Mouse (Mus musculus): ENCODE measurements around the gene Cpd.

The Cpd gene

DNA sequence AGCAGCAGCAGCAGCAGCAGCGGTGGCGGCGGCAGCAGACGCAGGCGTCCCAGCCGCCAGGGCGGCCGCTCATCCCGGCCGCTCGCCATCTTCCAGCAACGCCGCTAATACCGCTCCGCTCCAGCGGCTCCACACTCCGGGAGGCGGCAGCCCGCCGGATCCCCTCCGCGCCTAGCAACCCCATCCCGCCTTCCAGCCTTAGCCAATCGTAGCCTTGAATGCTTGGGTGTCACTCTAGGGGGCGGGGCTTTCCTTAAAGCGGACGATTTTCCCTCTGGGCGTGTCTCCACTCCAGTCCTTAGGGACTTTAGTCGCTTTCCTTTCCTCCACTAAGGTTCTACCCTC is at the start of gene Cpd:
Gene Cpd, minus strand, starts transcription at position 141 of the 345 bp plus-strand sequence.
- peak; percentile 98 for DNase-seq

DNA sequence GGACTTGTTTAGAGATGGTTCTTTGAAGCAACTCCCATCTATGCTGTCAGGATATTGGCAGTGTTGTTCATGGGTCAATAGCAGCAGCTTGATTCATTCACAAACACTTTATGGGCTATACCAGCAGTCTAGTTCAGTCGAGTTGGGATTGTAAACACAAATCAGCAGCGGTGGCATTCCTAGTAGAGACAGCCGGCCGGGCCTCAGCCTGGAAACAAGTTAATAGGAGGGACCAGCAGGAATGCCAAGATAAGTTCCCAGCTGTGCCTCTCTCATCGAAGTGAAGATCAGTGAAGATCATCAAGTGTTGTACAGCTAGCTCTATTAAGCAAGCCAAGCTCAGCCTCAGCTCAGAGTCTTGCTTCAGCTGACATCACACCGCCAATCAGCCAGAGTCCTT is 49.5 kb upstream of the Cpd start:
- DNase-seq, result no peak

DNA sequence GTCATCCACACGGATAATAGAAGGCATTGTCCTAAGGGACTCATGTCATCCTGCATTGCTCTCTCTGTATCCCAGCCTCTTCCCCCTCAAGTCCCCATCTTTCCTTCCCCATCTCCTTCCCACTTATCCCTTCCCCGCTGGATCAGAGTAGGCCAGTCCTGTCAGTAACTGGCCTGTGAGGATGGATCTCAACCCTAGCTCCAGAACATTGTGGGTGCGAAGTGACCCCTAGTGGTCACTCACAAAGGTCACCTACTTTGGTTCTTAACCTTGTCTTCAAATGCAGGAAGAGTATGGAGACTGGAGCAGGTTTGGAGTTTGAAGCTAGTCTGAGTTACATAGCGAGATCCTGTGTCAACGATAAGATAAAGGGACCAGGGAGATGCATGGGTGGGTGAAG is 47.4 kb upstream of the Cpd start:
- peak; percentile 82 for DNase-seq

DNA sequence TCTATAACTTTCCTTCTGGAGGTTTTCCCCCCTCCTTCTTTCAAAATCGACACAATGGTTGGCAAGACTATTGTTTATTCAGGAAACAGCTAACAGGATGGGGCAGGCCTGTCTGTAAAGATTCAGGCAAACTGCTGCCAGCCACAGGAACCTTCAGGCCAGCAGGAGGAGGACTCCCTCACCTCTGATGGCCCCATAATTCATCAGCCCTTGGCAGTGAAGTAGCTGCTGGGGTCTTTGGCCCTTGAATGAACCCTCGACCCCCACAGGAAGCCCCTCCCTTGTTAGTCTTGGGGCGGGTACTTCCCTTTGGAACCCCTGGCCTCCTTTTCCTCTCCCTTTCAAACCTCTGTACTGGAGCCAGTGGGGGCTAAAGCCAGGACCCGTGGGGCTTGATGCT is 46.8 kb upstream of the Cpd start:
- DNase-seq, result no peak

DNA sequence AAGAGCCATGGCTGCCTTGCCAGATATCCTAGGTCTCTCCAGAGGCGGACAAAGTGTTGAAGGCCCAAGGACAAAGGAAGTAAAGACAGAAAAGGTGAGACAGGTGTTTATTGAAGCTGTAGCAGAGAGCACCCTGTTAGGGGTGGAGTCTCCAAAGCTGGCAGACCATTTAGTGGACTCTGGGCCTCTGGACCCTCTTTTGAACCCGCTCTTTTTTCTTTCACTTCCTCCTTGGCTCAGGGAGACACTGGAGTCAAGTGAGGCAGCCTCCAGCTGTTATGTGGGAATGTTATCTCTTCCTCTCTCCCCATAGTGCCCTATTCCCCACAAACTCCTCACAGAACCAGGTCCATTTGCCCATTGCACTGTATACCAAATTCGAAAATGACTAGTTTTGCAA is 46.2 kb upstream of the Cpd start:
- no peak for DNase-seq

DNA sequence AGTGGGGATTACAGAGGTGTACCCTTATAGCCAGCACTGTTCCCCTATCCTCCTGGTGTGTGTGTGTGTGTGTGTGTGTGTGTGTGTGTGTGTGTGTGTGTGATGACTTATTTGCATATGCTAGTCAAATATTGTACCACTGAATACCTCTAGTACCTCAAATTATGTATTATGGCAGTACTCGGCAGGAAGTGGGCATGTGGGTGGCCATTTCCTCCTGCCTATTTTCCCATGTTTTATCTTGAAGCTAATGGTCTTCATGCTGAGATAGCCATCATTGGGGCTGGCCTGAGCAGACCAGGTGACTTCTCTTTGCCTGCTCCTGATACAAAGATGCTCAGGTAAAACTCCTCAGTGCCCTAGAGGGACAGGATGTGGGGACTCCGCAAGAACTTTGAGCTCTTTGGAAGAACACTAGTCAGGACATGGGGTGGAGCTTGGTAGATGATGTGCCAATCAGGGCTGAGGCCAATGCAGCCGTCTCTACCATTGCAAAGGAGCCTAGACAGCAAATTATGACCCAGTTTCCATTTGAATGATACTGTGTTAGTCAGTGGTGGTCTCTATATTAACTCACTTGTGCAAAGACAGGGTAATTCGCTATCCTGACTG is 45.0 kb upstream of the Cpd start:
- DNase-seq, result no peak

DNA sequence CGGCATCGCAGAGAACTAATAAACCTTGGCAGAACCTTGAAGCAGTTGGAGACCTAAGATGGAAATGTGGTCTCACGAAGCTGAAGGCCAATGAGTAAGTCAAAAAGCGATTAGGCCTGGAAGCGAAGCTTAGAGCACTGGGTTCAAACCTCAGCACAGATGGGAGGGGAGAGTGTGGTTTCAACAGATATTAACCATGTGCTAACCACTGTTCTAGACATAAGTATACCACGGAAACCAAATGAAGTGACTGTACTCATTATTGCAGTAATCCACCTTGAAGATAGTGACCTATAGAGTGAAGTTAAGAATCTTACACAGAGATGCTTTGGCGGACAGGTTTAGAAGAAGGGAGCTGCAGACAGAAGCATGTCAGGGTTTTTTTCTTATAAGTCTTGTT is 44.4 kb upstream of the Cpd start:
- no peak for DNase-seq

DNA sequence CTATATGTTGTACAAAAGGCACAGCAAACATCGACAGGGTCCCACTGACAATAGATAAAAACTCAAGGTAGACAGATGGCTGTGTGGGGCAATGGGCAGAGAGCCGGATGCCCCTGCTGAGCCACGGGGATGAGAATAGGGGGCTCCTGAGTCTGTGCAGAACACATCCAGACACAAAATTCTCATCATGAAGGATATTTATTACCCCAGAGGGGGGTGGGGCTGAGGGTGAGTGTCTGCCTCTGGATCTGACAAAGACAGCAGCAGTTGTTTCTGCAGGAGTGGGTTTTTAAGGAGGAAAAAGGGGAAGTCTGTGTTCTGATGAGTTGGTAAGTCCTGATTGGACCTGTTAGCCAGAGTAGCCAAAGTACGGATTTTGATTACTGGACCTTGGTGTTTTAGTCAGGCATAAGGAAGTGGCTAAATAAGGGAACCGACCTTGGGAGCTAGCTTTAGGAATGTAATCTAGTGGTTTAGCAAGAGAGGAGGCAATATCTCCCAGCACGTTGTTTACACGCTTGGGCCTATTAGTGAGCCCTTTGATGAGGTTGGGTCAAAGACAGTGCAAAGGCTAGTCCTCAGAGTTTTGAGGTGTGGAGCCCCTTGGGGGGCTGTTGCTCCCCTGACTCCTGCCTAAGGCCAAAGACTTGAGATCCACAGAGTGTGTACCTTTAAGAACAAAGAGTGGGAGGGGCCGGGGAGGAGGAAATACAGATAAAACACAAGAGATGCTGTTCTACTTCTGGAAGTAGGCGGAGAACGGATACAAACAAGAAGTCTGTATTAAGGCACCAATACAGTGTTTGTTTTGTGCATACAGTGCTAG is 42.7 kb upstream of the Cpd start:
- no peak for DNase-seq

DNA sequence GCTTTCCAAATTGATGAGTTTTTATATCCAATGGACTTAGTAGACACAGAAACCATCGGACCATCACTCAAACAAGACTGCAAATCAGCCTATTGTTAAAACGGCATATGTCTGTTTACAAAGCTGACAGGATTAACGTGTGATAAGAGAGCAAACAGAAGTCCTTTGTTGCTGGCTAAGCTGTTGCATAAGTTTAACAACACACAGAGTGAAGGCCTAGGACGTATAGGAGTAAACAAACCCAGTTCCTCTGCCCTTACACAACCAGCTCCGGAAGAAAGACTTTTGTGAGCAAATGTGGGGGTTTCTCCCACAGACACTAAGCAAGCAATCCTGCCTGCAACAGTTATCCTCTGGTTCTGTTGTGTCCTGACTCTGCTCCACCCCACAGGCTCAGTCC is 37.6 kb upstream of the Cpd start:
- DNase-seq, result peak; percentile 35

DNA sequence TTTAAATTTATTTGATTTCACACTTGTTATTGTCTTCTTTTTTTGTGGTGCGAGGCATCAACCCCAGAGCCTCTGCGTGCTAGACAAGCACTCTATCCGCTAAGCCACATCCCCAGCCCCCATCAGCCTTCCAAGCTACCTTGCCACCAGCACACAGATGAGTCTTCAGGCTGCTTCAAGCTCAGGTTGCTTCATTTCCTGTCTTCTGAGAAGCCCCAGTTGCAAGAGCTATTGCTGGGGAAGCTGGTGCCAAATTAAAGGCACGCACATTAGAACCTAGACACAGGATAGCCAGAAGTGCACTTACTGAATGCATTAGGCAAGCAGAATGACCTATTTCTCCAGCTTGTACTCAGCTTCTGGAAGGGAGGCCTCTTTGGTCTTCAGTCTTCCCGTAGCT is 33.0 kb upstream of the Cpd start:
- peak; percentile 14 for DNase-seq

DNA sequence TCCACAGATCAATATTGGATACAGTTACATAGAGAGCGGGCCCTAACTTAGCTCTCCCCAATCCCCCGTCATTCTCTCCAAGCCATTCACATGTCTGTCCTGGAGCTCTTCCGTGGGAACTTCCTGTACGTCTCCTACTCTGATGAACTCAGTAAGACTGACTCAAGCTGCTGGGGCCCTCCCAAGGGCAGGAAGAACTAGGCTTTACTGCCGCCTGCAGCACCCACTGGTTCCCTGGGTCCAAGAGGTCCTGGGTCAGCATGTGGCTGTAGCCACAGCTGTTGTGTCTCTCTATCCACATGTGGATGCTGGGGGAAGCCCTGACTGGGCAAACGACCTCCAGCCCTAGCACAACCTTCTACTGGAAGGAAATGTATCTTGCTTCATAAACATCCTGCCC is 27.9 kb upstream of the Cpd start:
- no peak for DNase-seq

DNA sequence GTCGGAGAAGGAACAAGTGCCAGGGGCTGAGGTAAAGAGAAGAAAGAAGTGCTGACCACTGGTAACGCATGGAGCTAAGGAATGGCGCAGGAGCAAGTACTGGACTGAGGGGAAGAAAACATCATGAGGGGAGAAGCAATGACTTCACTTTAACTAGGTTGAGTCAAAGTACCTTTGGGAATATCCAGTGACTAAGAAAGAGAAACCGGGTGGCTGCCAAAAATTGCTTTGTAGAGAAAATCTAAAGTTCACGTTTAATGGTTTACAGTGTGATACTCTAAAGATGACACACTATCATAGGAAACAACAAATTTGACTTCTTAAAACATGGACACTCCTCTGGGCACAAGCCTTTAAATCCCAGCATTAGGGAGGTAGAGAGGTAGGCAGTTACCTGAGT is 27.0 kb upstream of the Cpd start:
- DNase-seq, result no peak

DNA sequence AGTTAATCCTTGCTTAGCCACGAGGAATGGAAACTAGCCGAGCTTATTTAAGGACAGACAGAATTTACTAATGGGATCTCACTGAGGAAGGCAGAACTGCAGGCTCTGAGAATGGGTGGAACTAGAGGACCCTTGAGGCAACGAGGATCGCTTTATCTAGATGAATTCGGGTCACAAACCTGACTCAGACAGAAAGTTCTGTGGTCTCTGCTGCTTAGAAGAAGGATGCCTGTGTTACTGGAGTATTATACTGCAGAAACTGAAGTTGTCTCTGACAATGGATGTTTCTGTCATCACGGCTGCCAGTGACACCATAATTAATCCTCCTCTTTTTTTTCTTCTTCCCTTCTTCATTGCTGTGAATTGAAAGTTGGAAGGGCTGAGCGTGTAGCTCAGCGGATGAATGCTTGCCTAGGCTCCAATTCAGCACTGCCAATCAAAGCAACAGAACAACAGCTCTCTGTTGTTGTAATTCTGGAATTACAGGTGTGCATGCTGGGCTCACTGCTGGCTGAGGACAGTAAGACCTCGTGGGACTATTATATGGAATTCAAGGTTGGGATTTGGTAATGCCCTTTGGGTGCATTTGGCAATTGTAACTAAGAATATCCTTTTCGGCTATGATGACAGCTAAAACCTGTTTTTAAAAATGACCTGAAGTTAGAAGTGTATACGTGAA is 25.9 kb upstream of the Cpd start:
- no peak for DNase-seq

DNA sequence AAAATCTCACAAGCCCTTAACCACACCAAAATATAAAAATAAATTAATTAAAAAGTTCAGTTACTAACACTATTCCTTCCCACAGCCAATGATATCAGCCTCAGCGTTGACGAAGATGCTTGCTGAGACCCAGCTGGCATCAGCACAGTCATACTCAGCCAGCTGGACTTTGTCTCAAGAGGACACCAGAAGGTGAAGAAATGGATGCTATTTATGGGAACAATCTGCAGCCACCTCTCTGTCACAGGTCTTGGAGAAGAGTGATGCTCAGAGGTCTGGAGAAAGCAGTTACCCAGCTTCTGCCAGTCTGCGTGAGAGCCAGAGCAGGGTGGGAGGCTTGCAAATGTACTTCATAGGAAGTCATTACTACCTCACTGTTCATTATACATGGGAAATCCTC is 14.4 kb upstream of the Cpd start:
- DNase-seq, result no peak

DNA sequence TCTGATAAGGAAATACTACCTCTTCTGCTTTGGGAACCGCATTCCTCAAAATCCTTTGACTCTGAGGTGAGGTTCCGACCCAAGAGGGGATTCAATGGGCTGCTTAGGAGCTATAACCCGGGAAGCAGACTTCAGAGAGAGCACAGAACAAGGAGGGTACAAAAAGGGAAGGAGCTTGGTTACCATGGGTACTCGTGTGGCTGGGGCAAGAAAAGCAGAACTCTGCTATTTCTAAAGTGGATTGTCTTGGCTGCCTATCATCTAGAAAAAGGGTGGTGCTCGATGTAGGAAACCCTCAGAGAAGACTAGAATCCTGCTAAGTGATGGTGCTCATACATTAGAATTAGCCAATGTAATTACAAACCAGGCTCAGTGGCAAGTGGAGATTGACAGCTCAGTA is 12.4 kb upstream of the Cpd start:
- DNase-seq, result no peak

DNA sequence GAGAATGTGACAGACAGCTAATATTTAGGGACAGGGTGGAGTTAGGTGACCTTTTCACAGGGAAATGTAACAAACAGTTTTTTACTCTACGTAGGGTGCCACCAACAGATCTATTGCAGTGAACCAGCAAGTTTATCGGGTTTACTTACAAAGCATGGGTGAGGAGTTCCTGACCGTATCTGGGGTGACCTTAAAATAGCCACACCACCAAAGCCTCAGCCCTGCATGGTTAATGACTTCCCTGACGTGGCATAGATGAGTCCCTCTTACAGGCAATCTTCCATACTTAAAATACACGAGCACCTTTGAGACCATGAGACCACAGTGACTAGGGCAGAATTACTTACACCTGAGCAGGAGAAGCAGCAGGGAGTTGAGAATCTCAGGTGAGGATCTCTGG is 12.0 kb upstream of the Cpd start:
- DNase-seq, result no peak

DNA sequence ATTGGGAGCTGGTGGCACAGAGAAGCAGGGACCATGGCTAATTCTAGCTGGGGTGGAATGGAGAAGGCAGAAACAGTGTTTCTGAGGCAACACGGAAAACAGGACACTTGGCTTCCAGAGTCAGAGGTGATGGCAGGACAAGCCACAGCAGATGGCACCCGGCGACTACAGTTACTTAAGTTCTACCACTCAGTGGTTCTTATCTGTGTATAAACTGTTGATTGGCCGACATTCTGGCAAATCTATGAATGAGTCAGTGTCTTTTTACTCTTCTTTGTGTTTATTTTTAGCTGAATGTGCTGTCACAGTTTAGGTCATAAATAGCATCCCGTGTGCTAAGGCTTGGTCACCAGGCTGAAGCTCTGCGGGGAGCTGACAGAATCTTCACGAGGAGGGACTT is 10.3 kb upstream of the Cpd start:
- no peak for DNase-seq

DNA sequence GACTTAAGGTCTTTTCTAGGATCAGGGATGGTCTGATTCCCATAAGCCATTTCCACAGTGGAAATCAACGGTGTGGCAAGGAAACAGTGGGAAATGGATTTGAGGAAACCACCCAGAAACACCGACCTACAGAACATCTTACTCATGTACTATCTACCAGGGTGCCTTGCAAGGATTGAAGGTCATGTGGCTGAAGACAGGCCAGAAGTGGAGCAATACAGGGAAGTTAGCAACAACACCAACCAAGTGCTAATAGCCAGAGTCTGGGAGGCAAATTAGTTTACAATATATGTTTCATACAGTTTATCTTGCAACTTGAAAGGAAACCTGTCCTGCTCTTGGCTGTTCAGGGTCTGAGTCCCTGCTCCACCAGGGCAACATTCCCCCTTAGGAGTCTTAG is 9.8 kb upstream of the Cpd start:
- DNase-seq, result no peak

DNA sequence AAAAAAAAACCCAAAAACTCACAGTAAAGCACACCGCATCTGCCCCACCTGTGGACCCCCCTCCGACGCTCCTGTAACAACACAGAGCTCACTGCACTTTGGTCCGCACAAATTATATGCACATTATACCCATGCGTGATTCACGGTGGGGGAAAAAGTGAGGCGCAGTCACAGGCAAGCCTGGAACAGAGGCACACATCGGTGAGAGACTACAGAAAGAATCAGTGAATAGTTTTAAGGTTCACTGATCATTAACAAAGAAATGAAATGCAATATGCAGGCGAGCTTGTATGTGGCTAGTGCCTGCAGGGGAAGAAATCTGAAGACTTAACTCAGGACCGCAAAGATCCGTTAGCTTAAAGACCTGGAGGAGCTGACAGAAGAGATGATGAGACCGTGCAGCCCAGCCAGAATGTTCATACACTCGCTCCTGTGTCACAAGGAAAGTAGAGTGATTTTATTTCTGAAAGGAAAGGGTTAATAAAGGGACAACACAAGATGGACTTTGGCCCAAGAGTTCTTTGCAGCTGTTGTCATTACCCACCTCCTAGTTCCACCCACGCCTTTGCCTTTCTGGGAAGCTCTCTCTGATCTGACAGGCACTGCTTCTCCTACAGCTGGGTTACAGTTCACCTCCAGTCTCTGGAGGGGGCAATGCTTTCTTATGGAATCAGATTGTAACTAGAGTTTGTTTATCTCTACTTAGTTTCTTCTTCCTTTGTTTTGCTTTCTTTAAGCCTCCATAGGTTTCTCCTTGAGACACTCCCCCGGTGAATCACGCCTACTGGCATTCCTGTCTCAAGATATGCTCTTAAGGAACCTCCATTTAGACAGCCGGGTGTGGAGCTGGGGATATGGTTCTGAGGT is 7.9 kb upstream of the Cpd start:
- peak; percentile 48 for DNase-seq

DNA sequence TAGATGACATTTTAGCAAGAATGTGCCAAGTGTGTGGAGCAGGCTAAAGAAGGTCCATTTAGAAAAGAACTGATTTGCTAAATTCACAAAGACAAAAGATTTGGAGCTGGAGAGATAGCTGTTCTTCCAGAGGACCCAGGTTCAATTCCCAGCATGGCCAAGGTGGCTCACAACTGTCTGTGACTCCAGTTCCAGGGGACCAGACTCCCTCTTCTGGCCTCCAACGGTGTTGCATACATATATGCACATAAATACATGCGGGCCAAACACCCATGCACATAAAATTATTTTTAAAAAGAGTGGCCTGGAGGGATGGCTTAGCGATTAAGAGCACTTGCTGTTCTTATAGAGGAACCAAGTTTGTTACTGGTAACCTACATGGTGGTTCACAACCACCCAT is 4.7 kb upstream of the Cpd start:
- no peak for DNase-seq

DNA sequence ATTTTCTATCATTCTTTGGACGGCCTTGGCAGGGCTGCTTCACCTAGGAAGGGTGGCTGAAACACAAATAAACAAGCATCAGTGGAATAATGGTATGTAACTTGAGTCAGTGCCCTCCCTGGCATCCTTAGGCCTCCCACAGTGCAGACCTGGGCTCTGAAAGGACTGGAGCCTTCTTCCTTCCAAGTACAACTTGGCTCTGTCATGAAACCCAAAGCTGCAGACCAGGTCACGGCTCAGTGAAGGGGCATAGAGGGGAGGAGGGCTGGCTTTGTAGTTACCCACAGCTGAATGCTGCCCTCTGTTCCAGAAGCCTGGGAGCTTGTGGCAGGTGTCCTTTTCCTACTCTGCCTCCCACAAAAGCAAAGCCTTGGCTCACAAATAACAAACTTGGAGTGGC is 2.8 kb upstream of the Cpd start:
- no peak for DNase-seq

DNA sequence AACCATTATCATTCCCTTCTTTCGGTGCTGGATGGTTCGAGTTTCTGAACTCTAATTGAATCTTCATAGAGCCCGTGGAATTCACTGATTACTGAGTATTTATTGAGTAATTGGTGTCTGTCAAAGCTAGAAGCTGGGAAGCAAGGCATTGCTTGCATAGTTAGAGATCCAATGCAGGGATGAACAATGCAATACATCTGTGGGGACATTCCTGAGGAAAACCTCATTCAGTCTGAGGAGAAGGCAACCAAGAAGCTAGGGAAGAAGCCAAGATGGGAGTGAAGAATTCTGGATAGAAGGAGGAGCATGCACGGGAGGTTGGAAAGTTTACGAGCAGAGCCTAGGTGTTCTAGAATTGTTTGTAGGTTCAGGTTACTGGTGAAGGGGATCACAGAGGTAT is 1.3 kb upstream of the Cpd start:
- no peak for DNase-seq

DNA sequence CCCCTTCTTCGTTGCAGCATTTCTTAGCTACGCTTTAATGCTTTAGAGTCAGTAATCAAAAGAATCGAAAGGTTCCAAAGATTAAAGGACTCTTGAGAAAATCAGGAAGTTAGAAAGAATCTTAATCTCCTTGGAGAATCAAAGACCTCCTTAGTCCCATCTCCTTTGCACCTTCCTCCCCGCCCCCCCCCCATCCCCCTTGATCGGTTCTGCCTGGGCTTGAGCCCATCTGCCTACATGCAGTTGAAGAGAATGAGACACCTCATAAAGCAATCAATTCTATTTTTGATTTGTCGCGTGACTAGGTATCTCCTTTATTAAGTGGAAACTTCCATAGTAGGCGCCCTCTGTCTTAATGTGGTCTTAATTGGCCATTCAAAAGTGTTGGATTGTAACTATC is 536 bp upstream of the Cpd start:
- DNase-seq, result no peak

All from retina, postnatal 1 day (tissue).